Mouse (Mus musculus) megakaryocyte, embryonic 14.5 days (primary cell): ENCODE data around the gene Atf4. TPM values are rescaled to one million over a fixed set of nuclear protein-coding genes. Genes with fewer than 3 reads are reported as not detected.

ENCODE experiments used
- H3K27me3 ChIP-seq: replicated peaks from 2 replicates; pipeline ENCODE3; 2012; ENCODE audit warnings: inconsistent platforms
- H3K36me3 ChIP-seq: replicated peaks from 2 replicates; pipeline ENCODE3; 2012; ENCODE audit warnings: low read length, inconsistent platforms, mixed read lengths
- H3K4me1 ChIP-seq: 2 replicates; pipeline ENCODE4 v1.6.1; 2012; ENCODE audit warnings: inconsistent platforms
- H3K4me3 ChIP-seq: replicated peaks from 2 replicates; pipeline ENCODE3; 2012; ENCODE audit warnings: moderate library complexity, mild to moderate bottlenecking, inconsistent platforms
- H3K9me3 ChIP-seq: 2 replicates; pipeline ENCODE4 v1.6.1; 2012; ENCODE audit warnings: inconsistent platforms
- FLI1 ChIP-seq: IDR thresholded peaks from 2 replicates; pipeline ENCODE4 v1.6.1; 2012; ENCODE audit warnings: low read length, inconsistent platforms, mixed read lengths
- GATA1 ChIP-seq: IDR thresholded peaks from 3 replicates; pipeline ENCODE4 v1.6.1; 2012; ENCODE audit warnings: mixed read lengths, low read length, inconsistent platforms, borderline replicate concordance
- polyA plus RNA-seq: library from polyadenylated mRNA; stranded (reverse); fragments of >175 nt; gene quantifications from 2 replicates; pipeline ENCODE4 v1.2.3, GENCODE M21; 2012; ENCODE audit warnings: low replicate concordance; ENCODE audit not compliant: insufficient read depth

The Atf4 gene
- 278 and 483 TPM in 2 replicates for polyA plus RNA-seq

- peaks cover 76% of the 10 kb centered on the region for H3K36me3 ChIP-seq
- TF ChIP-seq FLI1 = 0 out of 2 replicates have a peak, but pooled peaks have one; percentile 22
- TF ChIP-seq GATA1 = no peak
- peaks cover 80% of the 10 kb centered on the region for H3K4me1 ChIP-seq
These were observed at the start of gene Atf4 for GRCm38 (mm10) chr15:80254847-80255645. Gene Atf4, plus strand, starts transcription at chr15:80255184.

GRCm38 (mm10) chr15:80206057-80206565 lies 48.9 kb upstream of the Atf4 start:
- no peak for TF ChIP-seq GATA1
- no peak for TF ChIP-seq FLI1
- H3K36me3 ChIP-seq = no peaks in the 10 kb centered on the region
- H3K4me1 ChIP-seq = no peaks in the 10 kb centered on the region
- H3K9me3 ChIP-seq = no peaks in the 10 kb centered on the region
- peaks cover 68% of the 10 kb centered on the region for H3K27me3 ChIP-seq
- no peak overlapping the region for H3K4me3 ChIP-seq

More at GRCm38 (mm10) chr15:80254847-80255645, at the start of gene Atf4:
- H3K27me3 ChIP-seq = no peaks in the 10 kb centered on the region
- no peaks in the 10 kb centered on the region for H3K9me3 ChIP-seq
- peak within 1 kb of the TSS; percentile 99 for H3K4me3 ChIP-seq

GRCm38 (mm10) chr15:80208446-80208845 lies 46.5 kb upstream of the Atf4 start:
- peaks cover 3% of the 10 kb centered on the region; the same call in 1 of the 2 replicates for H3K4me1 ChIP-seq
- H3K9me3 ChIP-seq = no peaks in the 10 kb centered on the region
- H3K4me3 ChIP-seq = no peak overlapping the region
- TF ChIP-seq GATA1 (no peak), FLI1 (no peak)
- H3K27me3 ChIP-seq = peaks cover 72% of the 10 kb centered on the region
- H3K36me3 ChIP-seq = no peaks in the 10 kb centered on the region

DNA sequence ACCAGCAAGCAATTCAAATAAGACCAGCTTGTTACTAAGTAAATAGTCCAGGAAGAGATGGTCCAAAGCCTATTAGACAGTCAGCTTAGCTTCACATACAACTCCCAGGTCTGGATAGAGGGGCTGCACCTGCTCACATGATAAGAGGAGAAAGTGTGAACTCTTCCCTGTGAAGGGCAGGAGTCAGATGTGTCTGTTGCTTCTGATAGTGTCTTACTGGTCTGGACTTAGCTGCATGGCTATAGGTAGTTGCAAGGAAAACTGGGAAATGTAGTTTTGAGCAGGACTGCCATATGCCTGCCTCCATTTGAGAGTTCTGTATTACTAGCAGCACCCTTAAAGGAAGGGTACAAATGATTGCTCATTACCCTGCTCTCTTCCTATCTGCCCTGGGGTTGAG lies 41.3 kb upstream of the Atf4 start:
- Histone ChIP-seq H3K27me3 (peaks cover 44% of the 10 kb centered on the region), H3K4me1 (peaks cover 32% of the 10 kb centered on the region), H3K9me3 (no peaks in the 10 kb centered on the region), H3K36me3 (no peaks in the 10 kb centered on the region), H3K4me3 (no peak overlapping the region)
- TF ChIP-seq GATA1 (no peak), FLI1 (no peak)

GRCm38 (mm10) chr15:80215716-80216479 lies 39.1 kb upstream of the Atf4 start:
- peaks cover 40% of the 10 kb centered on the region for H3K27me3 ChIP-seq

DNA sequence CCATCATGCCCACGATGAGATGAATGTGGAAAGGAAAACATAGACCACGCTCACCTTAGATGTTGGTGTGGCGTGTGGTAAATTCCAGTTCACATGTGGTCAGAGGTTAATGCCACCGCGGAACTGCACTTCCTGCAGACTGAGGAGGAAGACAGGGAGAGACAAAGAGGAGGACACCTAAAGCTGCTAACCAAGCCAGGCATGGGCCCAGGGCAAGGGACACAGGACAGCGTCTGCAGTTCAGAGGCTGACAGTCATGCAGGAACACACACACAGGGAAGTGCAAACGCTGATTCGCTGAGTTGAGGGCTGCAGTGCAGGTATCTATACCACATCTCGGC lies 38.5 kb upstream of the Atf4 start:
- Histone ChIP-seq H3K27me3 (peaks cover 34% of the 10 kb centered on the region), H3K4me1 (peaks cover 47% of the 10 kb centered on the region), H3K36me3 (no peaks in the 10 kb centered on the region), H3K4me3 (peak overlapping the region; percentile 75), H3K9me3 (no peaks in the 10 kb centered on the region)
- TF ChIP-seq GATA1 (no peak), FLI1 (no peak)

More at GRCm38 (mm10) chr15:80215716-80216479, 39.1 kb upstream of the Atf4 start:
- H3K4me3 ChIP-seq = no peak overlapping the region
- H3K36me3 ChIP-seq = no peaks in the 10 kb centered on the region
- no peaks in the 10 kb centered on the region for H3K9me3 ChIP-seq
- TF ChIP-seq FLI1 (no peak), GATA1 (no peak)
- H3K4me1 ChIP-seq = peaks cover 47% of the 10 kb centered on the region

DNA sequence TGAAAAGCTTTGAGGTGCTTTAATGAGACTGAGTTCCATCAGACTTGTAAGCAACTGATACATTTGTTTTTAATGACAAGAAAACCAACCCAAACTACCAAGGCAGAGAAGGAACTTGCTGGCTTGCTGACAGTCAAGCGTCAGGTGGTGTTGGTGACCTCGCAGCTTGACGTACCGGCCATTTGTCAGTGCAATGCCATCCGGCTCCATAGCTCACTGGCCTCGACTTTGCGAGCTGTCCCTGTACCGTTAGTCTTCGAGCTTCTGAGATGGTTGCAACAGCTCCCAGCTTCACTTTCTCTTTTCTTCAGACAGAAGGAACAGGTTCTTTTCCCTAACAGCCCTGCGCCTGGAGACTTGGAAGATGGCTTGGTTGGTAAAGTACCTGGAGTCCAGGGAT lies 37.5 kb upstream of the Atf4 start:
- H3K9me3 ChIP-seq = no peaks in the 10 kb centered on the region
- TF ChIP-seq GATA1 (no peak), FLI1 (no peak)
- no peaks in the 10 kb centered on the region for H3K36me3 ChIP-seq
- H3K4me3 ChIP-seq = no peak overlapping the region
- peaks cover 24% of the 10 kb centered on the region for H3K27me3 ChIP-seq
- H3K4me1 ChIP-seq = peaks cover 47% of the 10 kb centered on the region

GRCm38 (mm10) chr15:80219211-80219610 lies 35.8 kb upstream of the Atf4 start:
- peak overlapping the region; percentile 85 for H3K4me3 ChIP-seq
- no peaks in the 10 kb centered on the region for H3K9me3 ChIP-seq
- peaks cover 46% of the 10 kb centered on the region for H3K4me1 ChIP-seq
- H3K27me3 ChIP-seq = peaks cover 10% of the 10 kb centered on the region
- H3K36me3 ChIP-seq = no peaks in the 10 kb centered on the region
- TF ChIP-seq GATA1 = no peak

GRCm38 (mm10) chr15:80219705-80220657 lies 35.0 kb upstream of the Atf4 start:
- peaks cover 41% of the 10 kb centered on the region for H3K4me1 ChIP-seq
- H3K9me3 ChIP-seq = no peaks in the 10 kb centered on the region
- H3K36me3 ChIP-seq = no peaks in the 10 kb centered on the region
- H3K4me3 ChIP-seq = peak overlapping the region; percentile 85
- peaks cover 2% of the 10 kb centered on the region for H3K27me3 ChIP-seq
- TF ChIP-seq GATA1 (no peak), FLI1 (no peak)
